Mouse (Mus musculus) heart, embryonic 13.5 days (tissue): ENCODE measurements around the gene Jam3. TPM values are rescaled to one million over a fixed set of nuclear protein-coding genes. Genes with fewer than 3 reads are reported as not detected.

Source experiments
- ATAC-seq: fragments of 200-750 bp; cut with Nextera tagmentation; 2 replicates; pipeline ENCODE4 v1.8.0; 2017; ENCODE audit warnings: moderate TSS enrichment; ENCODE audit not compliant: insufficient number of reproducible peaks, low FRiP score, low TSS enrichment; ENCODE audit errors: extremely low read depth
- H3K27ac ChIP-seq: fragments of 300-500 bp; sonication (generic); replicated peaks from 2 replicates; pipeline ENCODE4 v1.5.1; 2015; ENCODE audit warnings: moderate library complexity, mild to moderate bottlenecking, inconsistent platforms
- H3K27me3 ChIP-seq: fragments of 300-500 bp; sonication (generic); replicated peaks from 2 replicates; pipeline ENCODE4 v1.6.1; 2015; ENCODE audit warnings: mild to moderate bottlenecking, inconsistent platforms
- H3K36me3 ChIP-seq: fragments of 300-500 bp; sonication (generic); 2 replicates; pipeline ENCODE4 v1.6.1; 2015; ENCODE audit warnings: mild to moderate bottlenecking, inconsistent platforms
- H3K4me1 ChIP-seq: fragments of 300-500 bp; sonication (generic); 2 replicates; pipeline ENCODE4 v1.6.1; 2015; ENCODE audit warnings: inconsistent platforms
- H3K4me2 ChIP-seq: fragments of 300-500 bp; sonication (generic); 2 replicates; pipeline ENCODE4 v1.6.1; 2015; ENCODE audit warnings: inconsistent platforms, mild to moderate bottlenecking, moderate library complexity
- H3K4me3 ChIP-seq: fragments of 300-500 bp; sonication (generic); 2 replicates; pipeline ENCODE4 v1.5.1; 2015; ENCODE audit warnings: moderate library complexity, mild to moderate bottlenecking, inconsistent platforms
- H3K9ac ChIP-seq: fragments of 300-500 bp; sonication (generic); 2 replicates; pipeline ENCODE4 v1.6.1; 2015; ENCODE audit warnings: inconsistent platforms, mild to moderate bottlenecking, moderate library complexity
- H3K9me3 ChIP-seq: fragments of 300-500 bp; sonication (generic); 2 replicates; pipeline ENCODE4 v1.6.1; 2016; ENCODE audit warnings: inconsistent platforms
- whole genome bisulfite sequencing: fragments of 180-500 bp; shearing (Covaris S2); methylation state at CpG from one replicate; pipeline ENCODE4 v1.1.7; 2015; ENCODE audit warnings: mixed read lengths; 5-methylcytosine and 5-hydroxymethylcytosine counted together
- polyA plus RNA-seq: library from polyadenylated mRNA; unstranded; fragments of >200 nt; fragmentation: Nextera tagmentation; extraction: Ambion mirVana; gene quantifications from 2 replicates; pipeline ENCODE4 v1.2.1, GENCODE M21; 2015

The Jam3 gene
- polyA plus RNA-seq, result 39.8 and 43.4 TPM in 2 replicates

DNA sequence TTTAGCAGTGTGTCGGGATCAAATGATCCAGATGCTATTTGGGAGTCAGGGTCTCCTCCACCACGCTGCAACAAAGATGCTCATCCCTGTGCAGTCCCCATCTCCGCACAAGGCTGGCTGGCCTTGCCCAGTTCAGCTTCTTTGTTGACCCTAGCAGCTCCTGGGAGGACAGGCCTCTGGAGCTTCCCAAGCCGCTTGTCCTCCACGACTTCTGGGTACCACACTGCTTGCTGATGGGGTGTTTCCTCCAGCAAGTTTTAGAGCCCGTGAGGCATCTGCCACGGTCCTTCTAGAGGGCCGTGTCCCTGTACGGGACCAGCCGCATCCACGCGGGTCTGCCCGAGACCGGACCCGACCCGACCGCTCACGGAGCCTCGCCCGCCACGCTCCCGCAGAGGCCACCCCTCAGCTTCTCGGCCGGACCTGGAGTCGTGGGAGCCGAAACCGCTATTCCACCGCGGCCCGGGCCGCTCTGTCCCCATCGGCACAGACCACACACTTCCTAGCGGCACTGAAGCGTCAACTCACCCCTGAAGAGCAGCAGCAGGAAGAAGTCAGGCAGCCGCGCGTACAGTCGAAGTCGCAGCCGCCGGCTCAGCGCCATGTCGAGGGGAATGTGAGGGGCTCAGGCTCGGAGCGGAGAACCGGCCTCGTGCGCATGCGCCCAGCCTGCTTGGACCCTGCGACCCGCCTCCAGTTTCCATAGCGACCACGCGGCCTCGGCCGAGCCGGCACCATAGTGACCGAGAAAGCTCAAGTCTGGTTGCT lies at the start of gene Jam3:
TSS of gene Jam3 (minus strand) at position 659 of the 768 bp plus-strand sequence.
- peak within 1 kb of the TSS; percentile 88 for H3K4me3 ChIP-seq
- peak; percentile 70; the same call in 1 of the 2 replicates for ATAC-seq
- WGBS, result 1% methylated on average over 58 of the region's 58 CpGs
- peak within 1 kb of the TSS; percentile 84 for H3K4me2 ChIP-seq
- peaks cover 20% of the 10 kb centered on the region for H3K4me1 ChIP-seq
- H3K27me3 ChIP-seq, result peaks cover 8% of the 10 kb centered on the region; the same call in 1 of the 2 replicates
- H3K36me3 ChIP-seq, result 0 out of 2 replicates have a peak, but pooled peaks cover 3% of the 10 kb centered on the region
- peak within 1 kb of the TSS; percentile 89 for H3K9ac ChIP-seq
- no peaks in the 10 kb centered on the region for H3K9me3 ChIP-seq
- H3K27ac ChIP-seq, result peak within 1 kb of the TSS; percentile 92

DNA sequence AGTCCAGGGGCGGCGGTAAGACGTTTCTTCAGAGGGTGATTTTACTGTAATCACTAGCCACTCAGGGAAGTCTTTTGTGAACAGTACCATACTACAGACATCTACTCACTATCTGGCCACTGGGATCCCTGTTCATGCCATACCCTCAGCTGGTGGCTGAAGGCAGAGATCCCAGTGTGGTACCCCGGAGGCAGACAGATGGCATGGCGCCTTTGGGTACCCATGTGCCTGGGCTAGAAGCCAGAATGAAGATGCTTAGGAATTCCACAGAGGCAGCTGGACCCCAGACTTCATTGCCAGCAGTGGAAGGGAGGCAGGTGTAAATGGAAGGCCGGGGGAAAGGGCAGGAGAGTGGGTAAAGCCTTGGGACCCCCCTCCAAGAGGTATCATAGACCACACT lies 49.0 kb upstream of the Jam3 start:
- Histone ChIP-seq H3K4me2 (no peak overlapping the region), H3K4me1 (no peaks in the 10 kb centered on the region), H3K9me3 (no peaks in the 10 kb centered on the region), H3K4me3 (no peak overlapping the region), H3K27me3 (no peaks in the 10 kb centered on the region), H3K27ac (no peak overlapping the region), H3K36me3 (no peaks in the 10 kb centered on the region), H3K9ac (no peak overlapping the region)
- no peak for ATAC-seq
- WGBS, result 74% methylated on average over 6 of the region's 6 CpGs

DNA sequence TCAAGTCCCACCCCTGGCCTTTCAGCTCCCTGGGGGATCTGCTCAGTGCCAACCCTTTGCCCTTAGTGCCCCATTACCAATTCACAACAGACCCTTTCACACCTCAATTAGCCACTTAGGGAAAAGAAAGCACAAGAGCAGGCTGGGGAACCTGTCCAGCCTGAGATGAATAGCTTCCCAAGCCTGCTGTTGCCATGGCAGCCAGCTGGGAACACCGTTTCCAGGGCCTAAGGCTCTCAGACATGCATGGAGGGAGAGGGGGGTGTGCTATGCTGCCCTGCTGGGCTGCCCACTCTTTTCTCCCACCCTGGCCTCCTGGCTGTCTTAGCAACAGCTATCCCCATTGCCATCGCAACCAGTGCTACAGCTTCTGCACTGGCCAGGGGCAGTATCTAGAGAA lies 47.9 kb upstream of the Jam3 start:
- Histone ChIP-seq H3K27me3 (no peaks in the 10 kb centered on the region), H3K4me1 (no peaks in the 10 kb centered on the region), H3K9me3 (no peaks in the 10 kb centered on the region), H3K4me2 (no peak overlapping the region), H3K4me3 (no peak overlapping the region), H3K9ac (no peak overlapping the region), H3K27ac (no peak overlapping the region), H3K36me3 (no peaks in the 10 kb centered on the region)
- no peak for ATAC-seq
- WGBS, result 24% methylated on average over 2 of the region's 2 CpGs

DNA sequence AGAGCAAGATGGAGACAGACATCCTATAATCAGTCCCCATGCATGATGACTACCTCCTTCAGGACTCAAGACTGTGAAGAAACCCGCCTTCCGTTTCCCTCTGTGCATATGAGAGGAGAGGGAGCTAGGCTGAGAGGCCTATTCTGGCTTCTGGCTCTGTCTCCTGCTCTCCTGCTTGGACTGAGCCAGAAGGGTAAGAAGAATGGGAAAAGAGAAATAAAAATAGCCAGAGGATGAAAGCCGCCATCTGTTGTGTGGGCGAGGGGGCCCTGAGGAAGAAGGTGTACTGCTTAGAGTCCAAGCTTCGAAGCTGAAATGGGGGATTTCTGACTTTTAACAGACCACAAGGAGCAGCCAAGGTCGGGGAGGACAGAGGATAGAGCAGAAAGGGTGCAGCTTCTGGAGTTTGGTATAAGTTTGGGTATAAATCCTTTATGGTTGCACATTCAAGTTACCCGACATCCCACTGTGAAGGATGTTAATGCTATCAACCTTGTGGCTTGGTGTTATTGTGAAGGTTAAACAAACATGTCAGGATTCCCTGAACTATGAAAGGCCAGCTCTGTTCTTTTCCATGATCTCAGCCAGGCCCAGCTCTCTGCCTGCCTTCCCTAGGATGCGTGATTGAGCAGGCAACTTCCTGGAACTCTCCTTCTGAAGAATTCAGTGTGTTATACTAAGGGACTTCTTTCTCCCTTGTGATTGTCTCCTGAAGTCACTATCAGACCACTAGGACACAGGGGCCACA lies 46.4 kb upstream of the Jam3 start:
- no peak for ATAC-seq

DNA sequence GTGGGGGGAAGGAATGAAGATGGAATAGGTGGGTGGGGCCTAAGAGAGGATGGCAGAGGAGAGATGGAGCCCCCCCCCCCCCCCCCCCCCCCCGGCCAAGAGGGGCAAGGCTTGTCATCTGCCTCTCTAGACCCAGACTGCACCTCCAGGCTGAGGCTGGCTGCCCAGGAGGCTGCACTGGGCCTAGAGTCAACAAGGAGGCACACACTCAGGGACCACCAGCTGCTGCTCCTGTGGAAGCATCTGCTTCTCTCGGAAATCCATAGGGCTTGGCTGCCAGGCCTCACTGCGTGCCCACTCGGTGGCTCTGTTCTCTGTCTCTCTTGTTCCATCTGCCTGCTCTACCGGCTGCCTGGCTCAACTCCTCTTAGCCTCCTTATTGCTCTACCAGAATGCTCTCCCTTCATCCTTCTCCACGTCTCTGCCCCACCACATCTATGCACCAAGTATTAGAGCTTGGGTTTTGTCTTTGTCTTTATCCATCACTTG lies 38.4 kb upstream of the Jam3 start:
- no peaks in the 10 kb centered on the region for H3K36me3 ChIP-seq
- H3K4me1 ChIP-seq, result peaks cover 44% of the 10 kb centered on the region
- ATAC-seq, result no peak
- H3K4me3 ChIP-seq, result no peak overlapping the region
- H3K27ac ChIP-seq, result peak overlapping the region; percentile 96; the same call in 1 of the 2 replicates
- no peaks in the 10 kb centered on the region for H3K9me3 ChIP-seq
- no peak overlapping the region for H3K9ac ChIP-seq
- H3K27me3 ChIP-seq, result no peaks in the 10 kb centered on the region
- WGBS, result 70% methylated on average over 5 of the region's 6 CpGs
- H3K4me2 ChIP-seq, result no peak overlapping the region

More for the DNA sequence above, 46.4 kb upstream of the Jam3 start:
- H3K4me3 ChIP-seq, result no peak overlapping the region
- no peaks in the 10 kb centered on the region for H3K4me1 ChIP-seq
- H3K27ac ChIP-seq, result no peak overlapping the region
- no peak overlapping the region for H3K9ac ChIP-seq
- H3K9me3 ChIP-seq, result no peaks in the 10 kb centered on the region
- no peaks in the 10 kb centered on the region for H3K27me3 ChIP-seq
- H3K36me3 ChIP-seq, result no peaks in the 10 kb centered on the region
- WGBS, result 63% methylated on average over 8 of the region's 8 CpGs
- no peak overlapping the region for H3K4me2 ChIP-seq

DNA sequence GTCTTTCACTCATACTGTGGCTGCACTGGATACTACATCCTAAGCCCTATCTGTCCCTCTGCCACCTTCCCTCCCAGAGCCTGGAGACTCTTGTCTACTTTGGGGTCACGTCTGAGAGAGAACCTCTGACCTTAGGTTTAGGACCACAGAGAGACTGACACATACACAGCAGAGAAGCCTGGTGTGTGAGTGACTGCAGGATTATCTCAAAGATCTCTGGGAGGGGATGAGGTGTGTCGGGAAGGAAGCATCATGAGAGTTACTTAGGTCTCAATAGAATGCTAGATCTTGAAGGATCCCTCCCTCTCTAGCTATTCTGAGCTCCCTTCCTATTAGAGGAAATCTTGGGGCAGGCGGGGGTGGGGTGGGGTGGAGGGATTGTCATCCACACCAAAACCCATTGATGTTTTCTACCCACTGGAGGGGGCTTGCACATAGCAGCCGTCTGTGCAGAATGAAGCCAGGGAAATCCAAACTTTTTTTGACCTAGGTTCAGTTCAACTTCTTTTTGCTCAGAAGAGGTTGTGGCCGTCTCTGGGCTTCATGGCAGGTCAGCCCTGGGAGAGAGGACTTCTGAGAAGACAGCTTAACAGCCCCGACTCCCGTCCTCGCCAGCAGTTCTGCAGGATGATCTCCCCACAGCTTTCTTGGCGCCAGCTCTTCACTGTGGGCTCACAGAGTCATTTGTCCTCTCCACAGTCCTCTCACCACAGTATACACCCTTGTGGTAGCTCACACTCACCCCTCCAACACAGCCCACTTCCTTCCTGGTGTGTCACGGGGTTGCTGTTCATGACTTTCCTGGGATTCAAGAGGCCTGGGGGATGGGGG lies 37.8 kb upstream of the Jam3 start:
- H3K4me1 ChIP-seq, result peaks cover 45% of the 10 kb centered on the region
- no peaks in the 10 kb centered on the region for H3K9me3 ChIP-seq
- 52% methylated on average over 10 of the region's 10 CpGs for WGBS
- no peaks in the 10 kb centered on the region for H3K27me3 ChIP-seq
- H3K9ac ChIP-seq, result peak overlapping the region; percentile 54; the same call in 1 of the 2 replicates
- peak overlapping the region; percentile 74 for H3K4me2 ChIP-seq
- H3K36me3 ChIP-seq, result no peaks in the 10 kb centered on the region
- no peak for ATAC-seq
- H3K4me3 ChIP-seq, result no peak overlapping the region
- peak overlapping the region; percentile 96 for H3K27ac ChIP-seq

DNA sequence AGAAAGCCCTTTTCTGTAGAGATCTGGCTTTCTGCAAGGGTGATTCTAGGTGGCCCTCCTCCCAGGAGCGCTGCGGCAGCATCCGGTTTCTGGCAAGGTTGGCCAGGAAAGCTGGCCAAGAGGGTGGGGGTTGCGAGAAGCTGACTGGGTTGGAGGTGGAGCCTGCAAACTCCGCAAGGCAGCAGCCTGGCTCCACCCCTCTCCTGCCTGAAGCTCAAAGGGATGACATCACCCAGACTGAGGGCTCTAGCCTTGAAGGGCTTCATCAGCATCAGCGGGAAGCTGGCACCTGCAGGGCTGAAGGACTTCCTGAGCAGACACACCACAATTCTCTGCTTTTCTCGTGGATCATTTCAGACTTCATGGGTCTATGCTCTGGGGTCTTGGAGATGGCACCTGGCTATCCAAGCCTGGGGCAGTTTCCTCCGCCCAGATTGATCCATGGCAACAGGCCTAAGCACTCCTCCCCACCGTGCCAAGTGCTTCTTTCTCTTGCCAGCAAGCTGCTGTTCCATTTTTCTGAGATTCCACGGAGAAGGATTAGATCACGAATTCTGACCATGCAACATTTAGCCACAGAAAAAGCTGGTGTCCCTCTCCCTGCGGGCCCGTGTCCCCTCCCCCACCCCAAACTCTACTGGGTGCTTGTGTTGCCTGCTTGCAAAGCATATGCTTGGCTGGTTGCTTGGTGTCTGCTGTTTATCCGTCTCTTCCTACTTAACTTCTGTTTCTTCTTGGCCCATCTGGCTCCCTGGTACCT lies 37.0 kb upstream of the Jam3 start:
- Histone ChIP-seq H3K9me3 (no peaks in the 10 kb centered on the region), H3K27ac (peak overlapping the region; percentile 96), H3K4me3 (peak overlapping the region; percentile 46), H3K9ac (peak overlapping the region; percentile 75), H3K27me3 (no peaks in the 10 kb centered on the region), H3K4me1 (peaks cover 53% of the 10 kb centered on the region), H3K4me2 (peak overlapping the region; percentile 74), H3K36me3 (no peaks in the 10 kb centered on the region)
- peak; percentile 78 for ATAC-seq
- 10% methylated on average over 14 of the region's 14 CpGs for WGBS

DNA sequence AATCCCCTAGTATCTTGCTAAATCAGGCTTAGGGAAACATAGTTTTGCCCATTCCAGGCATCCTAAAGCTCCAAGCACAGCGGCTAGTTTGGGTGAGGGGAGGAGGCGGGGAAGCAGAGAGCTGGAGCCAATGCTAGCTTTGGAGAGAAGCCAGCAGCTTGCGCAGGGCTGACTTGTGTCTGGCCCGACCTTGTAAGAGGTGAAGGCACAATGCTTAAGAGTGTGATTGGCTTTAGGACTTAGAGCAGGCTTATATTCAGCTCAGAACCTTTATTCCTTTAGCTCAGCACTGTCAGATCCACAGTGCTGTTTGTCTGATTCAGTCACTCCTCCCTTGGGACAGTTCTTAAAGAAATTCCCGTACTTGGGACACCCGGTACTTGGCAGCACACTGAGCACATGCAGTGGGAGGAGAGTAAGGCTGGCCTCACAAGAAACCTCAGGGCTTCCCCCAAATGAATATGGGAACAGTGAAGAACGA lies 36.3 kb upstream of the Jam3 start:
- Histone ChIP-seq H3K27me3 (no peaks in the 10 kb centered on the region), H3K4me1 (peaks cover 57% of the 10 kb centered on the region), H3K9ac (peak overlapping the region; percentile 75), H3K4me3 (peak overlapping the region; percentile 46), H3K36me3 (no peaks in the 10 kb centered on the region), H3K27ac (peak overlapping the region; percentile 96), H3K9me3 (no peaks in the 10 kb centered on the region), H3K4me2 (peak overlapping the region; percentile 74)
- 2% methylated on average over 7 of the region's 7 CpGs for WGBS
- peak; percentile 52; the same call in 1 of the 2 replicates for ATAC-seq

DNA sequence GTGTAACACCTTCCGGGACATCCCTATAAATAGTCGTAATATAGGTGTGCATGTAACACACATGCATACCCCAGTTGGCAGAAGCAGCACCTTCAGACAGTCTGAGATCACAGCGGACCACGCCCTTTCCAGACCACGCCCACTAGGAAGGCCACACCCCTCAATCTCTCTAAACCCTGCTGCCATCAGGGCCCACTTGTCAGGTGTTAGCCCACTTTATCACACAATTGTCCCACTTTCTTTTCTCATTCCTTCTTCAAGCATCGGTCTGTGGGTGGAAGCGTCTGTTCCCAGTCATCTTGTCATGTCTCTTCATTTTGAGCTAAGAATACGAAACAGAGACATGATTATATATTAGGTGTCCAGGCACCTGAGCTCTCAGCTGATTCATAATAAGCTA lies 35.2 kb upstream of the Jam3 start:
- Histone ChIP-seq H3K4me1 (peaks cover 57% of the 10 kb centered on the region), H3K27ac (peak overlapping the region; percentile 96; the same call in 1 of the 2 replicates), H3K9ac (no peak overlapping the region), H3K4me3 (no peak overlapping the region), H3K9me3 (no peaks in the 10 kb centered on the region), H3K27me3 (no peaks in the 10 kb centered on the region), H3K4me2 (no peak overlapping the region), H3K36me3 (no peaks in the 10 kb centered on the region)
- WGBS, result 70% methylated on average over 8 of the region's 8 CpGs
- ATAC-seq, result no peak

DNA sequence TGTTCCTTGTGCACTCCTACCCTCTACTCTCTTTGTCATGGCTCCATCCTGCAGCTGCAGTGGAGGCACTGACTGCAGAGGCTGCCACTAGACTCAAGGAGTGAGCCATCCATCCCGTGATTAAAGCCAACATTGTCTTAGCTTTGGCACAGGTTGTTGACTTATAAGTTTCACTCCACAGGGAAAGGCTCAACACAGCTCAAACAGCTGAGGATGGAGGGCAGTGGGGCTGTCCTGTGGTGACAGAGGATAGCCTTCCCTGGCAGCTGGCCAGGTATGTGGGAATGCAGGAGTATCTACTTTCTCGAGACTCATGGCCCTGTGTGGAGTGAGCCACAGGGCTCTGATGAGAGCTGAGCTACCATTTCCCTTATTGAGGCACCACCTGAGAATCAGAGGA lies 34.1 kb upstream of the Jam3 start:
- no peaks in the 10 kb centered on the region for H3K27me3 ChIP-seq
- H3K9ac ChIP-seq, result no peak overlapping the region
- no peak overlapping the region for H3K4me2 ChIP-seq
- H3K36me3 ChIP-seq, result no peaks in the 10 kb centered on the region
- 27% methylated on average over 2 of the region's 2 CpGs for WGBS
- no peak overlapping the region for H3K4me3 ChIP-seq
- no peak overlapping the region; the same call in 1 of the 2 replicates for H3K27ac ChIP-seq
- no peak for ATAC-seq
- peaks cover 57% of the 10 kb centered on the region for H3K4me1 ChIP-seq
- H3K9me3 ChIP-seq, result no peaks in the 10 kb centered on the region
